Mouse (Mus musculus): ENCODE measurements around the gene Entpd6. TPM values are rescaled to one million over a fixed set of nuclear protein-coding genes. Genes with fewer than 3 reads are reported as not detected.

The Entpd6 gene
- total RNA-seq, 2 experiments from 2014 or later, result 7.1 to 8.4 TPM

GRCm38 (mm10) chr2:150786251-150787180, 37.7 kb downstream of the Entpd6 start, which contains the start of gene Pygb:
Gene Pygb, plus strand, starts transcription at chr2:150786735.
- DNase-seq, result peak; percentile 81

GRCm38 (mm10) chr2:150787234-150787771, 38.5 kb downstream of the Entpd6 start:
- no peak for DNase-seq

- DNase-seq, result peak; percentile 72
Measured at GRCm38 (mm10) chr2:150788768-150789550, 40.1 kb downstream of the Entpd6 start.

- DNase-seq, result no peak
Measured at GRCm38 (mm10) chr2:150793320-150793719, 44.5 kb downstream of the Entpd6 start.

- no peak for DNase-seq
Measured at GRCm38 (mm10) chr2:150798084-150798483, 49.2 kb downstream of the Entpd6 start.

GRCm38 (mm10) chr2:150800616-150801015, 51.8 kb downstream of the Entpd6 start:
- no peak for DNase-seq

GRCm38 (mm10) chr2:150803035-150803434, 54.2 kb downstream of the Entpd6 start:
- no peak for DNase-seq

- DNase-seq, result no peak
Measured at GRCm38 (mm10) chr2:150808381-150808780, 59.5 kb downstream of the Entpd6 start.

GRCm38 (mm10) chr2:150808812-150809211, 60.0 kb downstream of the Entpd6 start:
- no peak for DNase-seq

- DNase-seq, result no peak
Measured at GRCm38 (mm10) chr2:150810603-150811002, 61.8 kb downstream of the Entpd6 start.

- no peak for DNase-seq
Measured at GRCm38 (mm10) chr2:150812816-150813215, 64.0 kb downstream of the Entpd6 start.

- no peak for DNase-seq
Measured at GRCm38 (mm10) chr2:150816676-150817402, 68.0 kb downstream of the Entpd6 start.

GRCm38 (mm10) chr2:150818742-150819141, 69.9 kb downstream of the Entpd6 start:
- DNase-seq, result no peak

- DNase-seq, result no peak
Measured at GRCm38 (mm10) chr2:150820720-150821119, 71.9 kb downstream of the Entpd6 start.

Other genes with a start within 250 kb of the Entpd6 start
- gene Cst7, start 178.6 kb upstream of the Entpd6 start, total RNA-seq (2021), result not detected
- 10 to 100 TPM; 17.9 to 22.3 TPM for gene Apmap, start 140.5 kb upstream of the Entpd6 start, total RNA-seq (2021)
- 10 to 100 TPM in 1 of 2 experiments, 1 to 10 TPM in 1; 6.8 to 16.6 TPM for gene Acss1, start 80.5 kb upstream of the Entpd6 start, total RNA-seq (2021)
- gene Vsx1, start 59.7 kb upstream of the Entpd6 start, total RNA-seq (2021), result not detected
- gene Pygb, start 37.7 kb downstream of the Entpd6 start, total RNA-seq (2021), result 1 to 10 TPM; 4.0 to 7.7 TPM
- gene Abhd12, start 155.7 kb downstream of the Entpd6 start, total RNA-seq (2021), result 10 to 100 TPM; 24.7 to 24.8 TPM
- gene Gins1, start 156.4 kb downstream of the Entpd6 start, total RNA-seq (2021), result 1 to 10 TPM; 1.6 to 2.3 TPM